Mouse (Mus musculus) adipose tissue, adult 10 weeks (tissue): ENCODE results near the gene Hlcs. TPM values are rescaled to one million over a fixed set of nuclear protein-coding genes. Genes with fewer than 3 reads are reported as not detected.

Experiments used
- polyA plus RNA-seq: library from polyadenylated mRNA; stranded (reverse); fragments of 350-450 nt; fragmentation: Illumina TruSeq; extraction: RNeasy Lipid Tissue Mini Kit (QIAGEN cat#74804); gene quantifications from one replicate; pipeline ENCODE4 v1.2.3, GENCODE M21; 2014; ENCODE audit warnings: low read depth, low replicate concordance

The Hlcs gene
- 14.1 TPM for polyA plus RNA-seq

DNA sequence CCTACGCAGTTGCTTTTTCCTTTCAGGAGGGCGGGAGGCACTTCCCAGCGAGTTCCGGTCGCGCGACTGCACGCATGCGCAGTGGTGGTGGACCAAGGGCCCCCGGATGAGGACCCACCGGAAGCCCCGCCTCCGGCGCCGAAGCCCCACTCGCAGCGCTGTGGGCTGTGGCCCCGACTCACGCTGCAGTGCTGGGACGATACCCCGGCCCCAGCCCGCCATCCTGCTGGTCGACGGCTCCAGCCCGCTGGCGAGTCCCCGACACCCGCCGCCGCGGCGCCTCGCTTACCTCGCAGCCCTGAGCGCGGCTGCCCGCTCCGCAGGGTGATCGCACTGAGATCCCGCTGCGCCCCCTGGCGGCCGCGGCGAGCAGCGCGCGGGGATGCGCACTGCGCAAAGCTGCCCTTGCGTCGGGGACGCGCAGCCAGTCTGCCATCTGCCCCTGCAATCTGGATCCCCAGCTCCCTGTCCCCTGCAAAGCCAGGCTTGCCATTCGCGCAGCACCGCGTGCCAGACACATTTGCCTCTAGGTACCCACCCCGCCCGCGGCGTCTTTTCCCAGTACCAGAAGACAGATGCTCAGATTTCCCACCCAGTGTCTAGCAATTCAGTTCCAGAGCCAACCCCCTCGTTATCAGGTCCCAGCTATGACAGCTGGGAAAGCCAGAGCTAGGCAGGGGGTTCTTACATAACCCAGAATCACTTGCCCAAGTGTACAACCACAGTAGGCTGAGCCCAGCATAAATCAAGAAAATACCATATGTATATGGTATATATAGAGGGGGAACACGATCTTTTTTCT lies at the start of gene Hlcs:
Gene Hlcs (minus strand): TSS at position 343 of the 802 bp plus-strand sequence.

DNA sequence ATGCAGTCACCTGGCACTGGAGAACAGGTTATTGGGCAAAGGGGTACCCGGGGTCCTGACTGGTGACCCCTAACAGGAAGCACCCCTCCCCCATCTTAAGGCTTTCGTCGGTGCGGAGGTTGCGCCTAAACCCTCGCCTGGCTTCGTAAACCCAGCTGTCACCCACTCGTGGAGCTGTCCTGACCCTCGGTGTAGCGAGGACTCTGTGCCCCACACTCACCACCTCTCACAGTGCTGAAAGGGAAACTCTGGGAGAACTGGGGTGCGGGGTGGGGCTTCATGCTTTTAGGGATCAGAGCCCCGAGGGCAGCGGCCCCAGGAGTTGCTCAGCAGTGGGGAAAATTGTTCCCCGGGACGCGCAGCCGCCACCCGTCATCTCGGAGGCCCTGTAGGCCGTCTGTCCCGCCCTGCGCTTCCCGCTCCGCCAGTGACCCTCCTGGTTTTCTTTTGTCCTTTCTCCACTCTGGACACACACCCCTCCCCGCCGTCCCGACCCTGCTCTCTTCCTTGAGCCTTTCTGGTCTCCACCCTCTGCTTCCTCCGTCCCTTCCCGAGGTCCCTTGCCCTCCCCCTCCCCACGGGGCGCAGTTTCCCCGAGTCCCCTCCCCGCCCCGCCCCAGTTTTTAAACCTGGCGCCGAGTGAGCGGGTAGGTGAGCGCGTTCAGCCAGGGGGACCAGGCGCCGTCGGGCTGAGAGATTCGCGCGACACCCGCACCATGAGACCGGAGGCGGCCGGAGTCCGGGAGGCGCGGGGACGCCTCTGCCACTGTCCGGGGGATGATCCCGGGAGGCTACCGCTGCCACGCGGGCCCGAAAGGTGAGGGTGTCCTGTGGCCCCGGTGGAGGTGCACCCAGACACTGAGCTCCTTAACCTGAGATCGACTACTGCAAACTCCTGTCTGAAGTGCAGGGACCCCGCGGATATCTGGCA lies 14.7 kb upstream of the Hlcs start, which contains the start of gene Ripply3:
Gene Ripply3 (plus strand): TSS at position 640 of the 931 bp plus-strand sequence.

DNA sequence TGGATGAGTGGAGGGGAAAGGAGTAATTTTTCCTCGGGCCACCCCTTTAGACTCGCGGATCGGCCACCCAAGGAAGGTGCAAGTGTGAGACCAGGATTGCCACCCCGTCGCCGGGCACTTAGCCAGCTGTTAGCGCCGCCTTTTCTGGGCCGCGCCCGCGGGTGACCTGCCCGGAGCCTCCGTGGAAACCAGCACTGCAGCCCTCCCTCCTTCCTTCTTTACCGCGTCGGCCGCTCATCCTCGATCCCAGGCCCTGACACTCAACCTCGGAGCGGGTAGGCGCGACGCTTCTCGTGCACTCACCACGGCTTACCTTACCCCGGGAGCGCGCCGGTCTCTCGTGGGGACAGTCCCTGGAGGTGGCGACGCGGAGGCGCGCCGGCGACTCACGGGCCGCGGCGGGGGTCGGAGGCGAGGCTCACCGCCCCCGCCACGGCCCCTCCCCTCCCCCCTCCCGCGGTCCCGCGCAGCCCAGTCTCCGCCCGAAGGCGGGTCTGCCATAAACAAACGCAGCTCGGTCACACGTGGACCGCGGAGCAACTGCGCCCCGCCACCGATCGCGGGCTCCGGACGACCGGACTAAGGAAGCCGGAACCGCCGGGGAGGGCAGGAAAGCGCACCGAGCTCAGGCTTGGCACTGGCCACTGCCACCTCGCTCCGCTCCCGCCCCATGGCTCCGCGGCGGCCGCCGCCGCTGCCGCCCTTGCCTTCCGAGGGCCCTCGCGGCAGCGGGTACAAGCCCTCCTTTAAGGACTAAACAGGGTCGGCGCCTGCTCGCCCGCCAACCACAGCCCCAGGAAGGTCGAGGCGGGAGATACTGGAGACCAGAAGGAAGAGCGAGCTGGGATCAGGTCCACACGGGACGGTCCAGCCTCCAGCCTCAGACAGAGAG lies 228.4 kb downstream of the Hlcs start, which contains the start of gene Sim2:
Gene Sim2 (plus strand): TSS at position 221 of the 892 bp plus-strand sequence.

Other genes with a start within 250 kb of the Hlcs start
- gene Sim2, start 228.6 kb downstream of the Hlcs start, polyA plus RNA-seq, result 0.14 TPM
- gene Ripply3, start 14.8 kb upstream of the Hlcs start, polyA plus RNA-seq, result 3.4 TPM
- gene Ttc3, start 57.0 kb upstream of the Hlcs start, polyA plus RNA-seq, result 63.5 TPM
- 119 TPM for gene Pigp, start 58.3 kb upstream of the Hlcs start, polyA plus RNA-seq
- 38.5 TPM for gene Vps26c, start 213.3 kb upstream of the Hlcs start, polyA plus RNA-seq